Mouse (Mus musculus): ENCODE measurements around the gene Maml2.

- TF ChIP-seq CTCF (IDR thresholded peaks at IDR 0.05) (peak; percentile 16; the same call in 1 of the 2 replicates), EP300 (IDR thresholded peaks at IDR 0.05) (no peak)
Observed at GRCm38 (mm10) chr9:13621941-13622340, 324.2 kb downstream of the Maml2 start.

Data from lung, postnatal 0 days (tissue).